Mouse (Mus musculus): ENCODE measurements around the gene Scrt2. TPM values are rescaled to one million over a fixed set of nuclear protein-coding genes. Genes with fewer than 3 reads are reported as not detected.
A peak's percentile ranks its signal among the peaks of the same experiment; 100 is the strongest.

Scrt2 gene
- polyA plus RNA-seq, 1 experiment: 0.21 TPM

DNA sequence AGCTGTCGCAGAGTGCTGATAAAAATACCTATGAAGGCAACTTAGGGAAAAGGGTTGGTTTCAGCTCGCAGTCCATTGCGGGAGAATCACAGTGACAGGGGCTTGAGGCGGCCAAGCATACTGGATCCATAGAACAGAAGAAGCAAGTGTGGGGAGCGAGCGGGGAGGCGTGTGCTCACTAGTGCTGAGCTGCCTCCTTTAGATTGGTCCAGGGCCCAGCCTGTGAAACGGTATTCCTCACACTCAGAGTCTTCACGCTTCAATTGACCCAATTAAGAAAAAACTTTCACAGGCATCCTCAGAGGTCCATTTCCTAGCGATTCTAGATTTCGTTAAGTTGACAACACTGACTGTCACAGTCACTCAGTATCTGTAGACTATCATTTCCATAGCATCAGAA lies 59.6 kb downstream of the Scrt2 start:
- Histone ChIP-seq H3K27me3 (ENCODE audit: control insufficient read depth, insufficient read depth, low read length) (no peaks in the 10 kb centered on the region), H3K4me3 (ENCODE audit: control insufficient read depth, low read depth, low read length) (no peak overlapping the region), H3K4me1 (ENCODE audit: control insufficient read depth, insufficient read depth, low read length) (peaks cover 21% of the 10 kb centered on the region), H3K36me3 (ENCODE audit: control insufficient read depth, insufficient read depth, low read length) (no peaks in the 10 kb centered on the region), H3K27ac (ENCODE audit: control insufficient read depth, insufficient read depth, low read depth, low read length) (no peak overlapping the region)
- TF ChIP-seq CTCF (IDR thresholded peaks at IDR 0.05; ENCODE audit: control insufficient read depth, insufficient read depth, insufficient replicate concordance, low read depth, low read length): no peak
- no peak for TF ChIP-seq POLR2A (IDR thresholded peaks at IDR 0.05; ENCODE audit: control insufficient read depth, low read depth, low read length)

DNA sequence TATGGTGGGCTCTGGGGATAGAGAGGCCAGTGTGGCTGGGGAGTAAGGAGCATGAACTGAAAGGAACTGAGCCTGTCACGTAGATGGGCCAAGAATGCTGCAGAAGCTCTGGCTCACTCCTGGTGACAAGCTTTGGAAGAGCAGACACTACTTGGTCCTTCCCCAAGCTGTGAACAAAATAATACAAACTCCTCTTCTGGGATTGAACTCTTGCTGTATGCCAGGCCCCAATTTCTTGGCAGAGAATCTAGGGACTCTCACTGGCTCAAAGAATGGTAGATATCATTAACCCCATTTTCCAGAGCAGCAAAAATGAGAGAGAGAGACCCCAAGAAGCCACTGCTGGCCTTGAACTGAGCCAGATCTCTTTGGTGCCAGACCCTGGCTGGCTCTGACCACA lies 60.2 kb downstream of the Scrt2 start:
- TF ChIP-seq CTCF (IDR thresholded peaks at IDR 0.05; ENCODE audit: control insufficient read depth, insufficient read depth, insufficient replicate concordance, low read depth, low read length) (no peak), POLR2A (IDR thresholded peaks at IDR 0.05; ENCODE audit: control insufficient read depth, low read depth, low read length) (no peak)
- no peak overlapping the region for H3K4me3 ChIP-seq (ENCODE audit: control insufficient read depth, low read depth, low read length)
- no peak overlapping the region for H3K27ac ChIP-seq (ENCODE audit: control insufficient read depth, insufficient read depth, low read depth, low read length)
- H3K36me3 ChIP-seq (ENCODE audit: control insufficient read depth, insufficient read depth, low read length): no peaks in the 10 kb centered on the region
- no peaks in the 10 kb centered on the region for H3K27me3 ChIP-seq (ENCODE audit: control insufficient read depth, insufficient read depth, low read length)
- peaks cover 21% of the 10 kb centered on the region for H3K4me1 ChIP-seq (ENCODE audit: control insufficient read depth, insufficient read depth, low read length)

DNA sequence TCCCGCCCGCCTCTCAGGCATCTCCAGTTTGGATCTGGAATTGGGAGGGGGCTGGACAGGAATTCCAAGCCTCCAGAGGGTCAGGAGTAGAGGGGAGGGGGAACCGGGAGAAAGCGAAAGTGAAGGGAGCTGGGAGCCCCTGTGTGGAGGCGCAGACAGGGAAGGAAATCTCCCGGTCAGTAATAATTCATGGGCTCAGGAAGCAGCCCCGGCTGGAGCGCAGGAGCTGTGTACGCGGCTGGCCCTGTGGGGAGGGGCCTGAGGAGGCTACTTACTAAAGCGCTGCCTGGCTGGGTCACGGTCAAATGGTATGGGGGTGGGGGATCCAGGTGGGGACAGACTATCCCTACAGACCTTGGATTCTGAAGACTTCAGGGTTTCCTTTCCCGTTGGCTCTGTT lies 60.7 kb downstream of the Scrt2 start:
- Histone ChIP-seq H3K27ac (ENCODE audit: control insufficient read depth, insufficient read depth, low read depth, low read length) (no peak overlapping the region), H3K36me3 (ENCODE audit: control insufficient read depth, insufficient read depth, low read length) (no peaks in the 10 kb centered on the region), H3K4me3 (ENCODE audit: control insufficient read depth, low read depth, low read length) (no peak overlapping the region; the same call in 1 of the 2 replicates), H3K27me3 (ENCODE audit: control insufficient read depth, insufficient read depth, low read length) (no peaks in the 10 kb centered on the region), H3K4me1 (ENCODE audit: control insufficient read depth, insufficient read depth, low read length) (peaks cover 21% of the 10 kb centered on the region)
- no peak for TF ChIP-seq POLR2A (IDR thresholded peaks at IDR 0.05; ENCODE audit: control insufficient read depth, low read depth, low read length)
- no peak for TF ChIP-seq CTCF (IDR thresholded peaks at IDR 0.05; ENCODE audit: control insufficient read depth, insufficient read depth, insufficient replicate concordance, low read depth, low read length)

DNA sequence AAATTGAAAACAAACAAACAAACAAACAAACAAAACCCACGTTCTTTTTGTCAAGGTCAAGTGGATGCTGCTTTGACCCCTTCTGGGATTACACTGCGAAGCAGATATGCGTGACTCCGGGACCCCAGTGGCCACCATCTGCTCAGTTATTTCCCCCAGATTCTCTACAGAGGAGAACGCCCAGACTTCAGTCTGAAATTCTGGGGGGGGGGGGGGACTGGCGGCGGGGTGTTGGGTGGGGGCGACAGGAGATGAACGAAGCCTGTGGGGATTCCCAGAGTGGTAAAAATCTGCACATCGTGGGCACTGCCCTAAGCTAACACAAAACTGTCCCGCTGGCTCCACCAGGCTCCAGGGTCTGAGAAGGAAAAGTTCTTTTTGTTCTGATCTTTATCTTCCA lies 61.2 kb downstream of the Scrt2 start:
- Histone ChIP-seq H3K4me3 (ENCODE audit: control insufficient read depth, low read depth, low read length) (no peak overlapping the region), H3K36me3 (ENCODE audit: control insufficient read depth, insufficient read depth, low read length) (no peaks in the 10 kb centered on the region), H3K4me1 (ENCODE audit: control insufficient read depth, insufficient read depth, low read length) (peaks cover 21% of the 10 kb centered on the region), H3K27me3 (ENCODE audit: control insufficient read depth, insufficient read depth, low read length) (no peaks in the 10 kb centered on the region), H3K27ac (ENCODE audit: control insufficient read depth, insufficient read depth, low read depth, low read length) (no peak overlapping the region)
- TF ChIP-seq POLR2A (IDR thresholded peaks at IDR 0.05; ENCODE audit: control insufficient read depth, low read depth, low read length): no peak
- TF ChIP-seq CTCF (IDR thresholded peaks at IDR 0.05; ENCODE audit: control insufficient read depth, insufficient read depth, insufficient replicate concordance, low read depth, low read length): no peak

DNA sequence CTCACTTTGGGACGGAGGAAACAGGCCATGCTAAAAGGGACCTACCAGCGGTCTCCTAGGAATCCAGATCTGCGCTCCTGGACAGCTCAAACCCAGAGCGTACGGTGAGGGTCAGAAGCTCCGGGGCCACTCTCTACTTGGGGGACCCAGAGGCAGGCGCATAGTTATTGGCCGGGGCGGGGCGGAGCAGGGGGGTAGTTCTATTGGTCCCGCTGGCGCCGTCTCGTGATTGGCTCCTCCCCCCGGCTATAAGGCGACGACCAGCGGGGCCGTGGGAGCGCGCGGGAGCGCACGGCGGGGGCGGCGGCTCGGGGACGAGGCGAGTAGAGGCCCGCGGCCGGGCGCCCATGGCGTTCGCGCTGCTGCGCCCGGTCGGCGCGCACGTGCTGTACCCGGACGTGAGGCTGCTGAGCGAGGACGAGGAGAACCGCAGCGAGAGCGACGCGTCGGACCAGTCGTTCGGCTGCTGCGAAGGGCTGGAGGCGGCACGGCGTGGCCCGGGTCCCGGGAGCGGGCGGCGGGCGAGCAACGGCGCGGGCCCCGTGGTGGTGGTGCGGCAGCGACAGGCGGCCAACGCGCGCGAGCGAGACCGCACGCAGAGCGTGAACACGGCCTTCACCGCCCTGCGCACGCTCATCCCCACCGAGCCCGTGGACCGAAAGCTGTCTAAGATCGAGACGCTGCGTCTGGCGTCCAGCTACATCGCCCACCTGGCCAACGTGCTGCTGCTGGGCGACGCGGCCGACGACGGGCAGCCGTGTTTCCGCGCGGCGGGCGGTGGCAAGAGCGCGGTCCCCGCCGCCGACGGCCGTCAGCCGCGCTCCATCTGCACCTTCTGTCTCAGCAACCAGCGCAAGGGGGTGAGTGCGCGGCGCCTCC lies 62.2 kb downstream of the Scrt2 start, which contains the start of gene Tcf15:
Gene Tcf15, plus strand, starts transcription at position 283 of the 879 bp plus-strand sequence.
- TF ChIP-seq CTCF (IDR thresholded peaks at IDR 0.05; ENCODE audit: control insufficient read depth, insufficient read depth, insufficient replicate concordance, low read depth, low read length) (no peak), POLR2A (IDR thresholded peaks at IDR 0.05; ENCODE audit: control insufficient read depth, low read depth, low read length) (no peak)
- H3K4me1 ChIP-seq (ENCODE audit: control insufficient read depth, insufficient read depth, low read length): peaks cover 21% of the 10 kb centered on the region
- no peak within 1 kb of the TSS for H3K27ac ChIP-seq (ENCODE audit: control insufficient read depth, insufficient read depth, low read depth, low read length)
- no peaks in the 10 kb centered on the region for H3K27me3 ChIP-seq (ENCODE audit: control insufficient read depth, insufficient read depth, low read length)
- no peaks in the 10 kb centered on the region for H3K36me3 ChIP-seq (ENCODE audit: control insufficient read depth, insufficient read depth, low read length)
- H3K4me3 ChIP-seq (ENCODE audit: control insufficient read depth, low read depth, low read length): peak within 1 kb of the TSS; percentile 82

DNA sequence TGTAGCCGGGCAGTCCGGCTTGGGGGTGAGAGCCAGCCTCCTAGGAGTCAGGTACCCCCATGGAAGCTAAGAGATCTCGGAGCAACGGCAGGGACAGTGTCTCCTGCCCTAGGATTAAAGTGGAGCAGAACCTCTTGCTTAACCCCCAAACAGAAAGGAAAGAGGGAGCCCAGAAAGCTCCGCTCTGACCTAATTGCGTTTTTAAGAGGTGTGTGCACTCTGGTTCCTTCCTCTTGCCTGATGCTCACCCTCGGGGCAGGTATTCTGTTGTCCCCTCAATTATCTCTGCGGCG lies 62.8 kb downstream of the Scrt2 start:
- Histone ChIP-seq H3K27me3 (ENCODE audit: control insufficient read depth, insufficient read depth, low read length) (no peaks in the 10 kb centered on the region), H3K4me3 (ENCODE audit: control insufficient read depth, low read depth, low read length) (peak overlapping the region; percentile 82)

DNA sequence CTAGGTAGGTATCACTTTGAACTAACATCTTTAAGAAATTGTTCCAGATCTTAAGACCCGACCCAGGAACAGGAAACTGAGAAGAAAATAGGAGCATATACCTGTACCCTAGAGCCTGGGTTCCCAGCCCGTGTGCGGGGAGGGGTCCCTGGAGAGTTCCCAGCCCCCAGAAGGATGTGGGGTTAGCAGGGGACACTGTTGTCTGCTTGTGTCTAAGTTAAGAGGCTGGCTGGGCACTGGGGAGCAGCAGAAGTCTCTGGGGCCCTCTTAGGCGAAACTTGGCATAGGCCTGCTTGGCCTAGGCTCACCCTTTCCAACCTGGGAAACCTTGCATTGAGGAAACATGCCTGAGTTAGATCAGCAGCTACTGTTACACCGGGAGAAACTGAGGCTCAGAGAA lies 63.2 kb downstream of the Scrt2 start:
- Histone ChIP-seq H3K4me3 (ENCODE audit: control insufficient read depth, low read depth, low read length) (no peak overlapping the region), H3K4me1 (ENCODE audit: control insufficient read depth, insufficient read depth, low read length) (peaks cover 21% of the 10 kb centered on the region), H3K27me3 (ENCODE audit: control insufficient read depth, insufficient read depth, low read length) (no peaks in the 10 kb centered on the region), H3K27ac (ENCODE audit: control insufficient read depth, insufficient read depth, low read depth, low read length) (no peak overlapping the region), H3K36me3 (ENCODE audit: control insufficient read depth, insufficient read depth, low read length) (no peaks in the 10 kb centered on the region)
- TF ChIP-seq POLR2A (IDR thresholded peaks at IDR 0.05; ENCODE audit: control insufficient read depth, low read depth, low read length): no peak
- no peak for TF ChIP-seq CTCF (IDR thresholded peaks at IDR 0.05; ENCODE audit: control insufficient read depth, insufficient read depth, insufficient replicate concordance, low read depth, low read length)

More for the DNA sequence above, 62.8 kb downstream of the Scrt2 start:
- no peak for TF ChIP-seq POLR2A (IDR thresholded peaks at IDR 0.05; ENCODE audit: control insufficient read depth, low read depth, low read length)
- TF ChIP-seq CTCF (IDR thresholded peaks at IDR 0.05; ENCODE audit: control insufficient read depth, insufficient read depth, insufficient replicate concordance, low read depth, low read length): no peak
- H3K27ac ChIP-seq (ENCODE audit: control insufficient read depth, insufficient read depth, low read depth, low read length): no peak overlapping the region
- peaks cover 21% of the 10 kb centered on the region for H3K4me1 ChIP-seq (ENCODE audit: control insufficient read depth, insufficient read depth, low read length)
- no peaks in the 10 kb centered on the region for H3K36me3 ChIP-seq (ENCODE audit: control insufficient read depth, insufficient read depth, low read length)

Other genes with a start within 250 kb of the Scrt2 start
- gene Rspo4, start 238.6 kb upstream of the Scrt2 start, polyA plus RNA-seq (2012; rRNA removed): 0.60 and 0.78 TPM in 2 replicates
- gene Angpt4, start 170.3 kb upstream of the Scrt2 start, polyA plus RNA-seq (2012; rRNA removed): 2.2 and 2.5 TPM in 2 replicates
- 175 and 190 TPM in 2 replicates for gene Fam110a, start 101.3 kb upstream of the Scrt2 start, polyA plus RNA-seq (2012; rRNA removed)
- 37.6 and 52.4 TPM in 2 replicates for gene Slc52a3, start 85.0 kb upstream of the Scrt2 start, polyA plus RNA-seq (2012; rRNA removed)
- 131 and 135 TPM in 2 replicates for gene Srxn1, start 24.0 kb downstream of the Scrt2 start, polyA plus RNA-seq (2012; rRNA removed)
- gene Tcf15, start 62.0 kb downstream of the Scrt2 start, polyA plus RNA-seq (2012; rRNA removed): 0.53 and 0.96 TPM in 2 replicates
- gene Csnk2a1, start 145.3 kb downstream of the Scrt2 start, polyA plus RNA-seq (2012; rRNA removed): 7.2 and 10.3 TPM in 2 replicates
- 236 and 271 TPM in 2 replicates for gene Tbc1d20, start 212.3 kb downstream of the Scrt2 start, polyA plus RNA-seq (2012; rRNA removed)